In the genomic region with DNA sequence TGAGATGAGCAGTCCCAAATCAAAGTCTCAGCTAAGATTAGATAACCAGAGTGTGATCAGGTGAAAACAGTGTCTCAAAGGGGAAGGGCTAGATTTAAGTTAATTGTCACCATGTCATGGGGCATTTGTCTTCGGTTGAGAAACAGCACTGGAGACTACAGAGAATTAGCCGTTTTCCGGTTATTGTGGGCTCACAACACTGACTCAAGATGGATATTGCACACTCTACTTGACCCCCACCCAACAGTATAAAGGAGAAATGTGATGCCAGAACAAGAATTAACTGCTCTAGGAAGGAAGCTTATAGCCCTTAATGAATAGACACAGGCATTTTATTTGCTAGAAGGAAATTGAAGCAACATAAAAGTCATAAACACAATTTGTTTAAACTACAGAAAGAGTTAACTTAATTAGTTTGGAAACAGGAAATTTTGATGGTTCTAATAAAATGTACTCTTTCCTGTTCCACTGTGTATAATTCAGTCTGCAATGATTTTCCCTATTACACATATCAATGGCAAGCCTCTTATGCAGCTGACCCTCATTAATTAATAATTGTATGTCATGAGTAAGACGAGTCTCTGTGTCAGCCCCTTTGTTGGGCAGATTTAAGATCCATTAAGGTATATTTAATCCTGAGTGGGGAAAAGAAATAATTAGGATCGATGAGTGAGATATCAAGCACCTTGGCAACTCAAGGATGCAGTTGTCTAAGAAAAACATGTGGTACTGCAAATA, we compare ENCODE assay signal across 21 mouse cellular contexts.
A peak's percentile ranks its signal among the peaks of the same experiment; 100 is the strongest.
DNase-seq lines count a peak whose midpoint lies in the region; ATAC-seq and TF ChIP-seq lines count a peak whose summit lies in the region.
"Had no signal": no experiment of that assay in that cellular context is flagged by ENCODE, and none has a peak within 500 bp of the region (broad histone marks: within the 10 kb centered on the region; RNA-seq: fewer than 3 reads in every experiment).

No protein-coding gene starts in this region.

- no peak for DNase-seq in midbrain, embryonic 11.5 days (ENCODE audit: low spot score, missing footprints)
- peak; percentile 25 for DNase-seq in brain, embryonic 14.5 days (ENCODE audit: low read depth)
- DNase-seq in heart, postnatal 4 days, result no peak
- DNase-seq: adrenal gland, postnatal 25 days; cerebellum, adult 9-10 months; gastrocnemius, postnatal 10 days; kidney, adult 8-10 months; kidney, postnatal 14 days; thymus, adult 2 months had no signal

- no peak overlapping the region for H3K4me2 ChIP-seq in hindbrain, embryonic 13.5 days
- H3K4me2 ChIP-seq in hindbrain, embryonic 16.5 days (ENCODE audit: low read length), result no peak overlapping the region
- H3K4me2 ChIP-seq in midbrain, embryonic 12.5 days (replicated peaks), result no peak overlapping the region
- H3K4me2 ChIP-seq in midbrain, embryonic 11.5 days, result no peak overlapping the region
- H3K4me2 ChIP-seq in neural tube, embryonic 14.5 days (ENCODE audit: low read depth, low read length), result no peak overlapping the region
- H3K4me2 ChIP-seq: forebrain, embryonic 15.5 days; intestine, embryonic 15.5 days; limb, embryonic 13.5 days; liver, embryonic 12.5 days; lung, embryonic 15.5 days had no signal

- 0 out of 2 replicates have a peak, but pooled peaks cover 2% of the 10 kb centered on the region for H3K4me1 ChIP-seq in hindbrain, embryonic 13.5 days (replicated peaks)
- no peaks in the 10 kb centered on the region for H3K4me1 ChIP-seq in hindbrain, embryonic 16.5 days (ENCODE audit: control insufficient read depth, insufficient read depth, low read depth, low read length)
- H3K4me1 ChIP-seq in midbrain, embryonic 12.5 days, result no peaks in the 10 kb centered on the region
- H3K4me1 ChIP-seq in midbrain, embryonic 11.5 days (ENCODE audit: control insufficient read depth, insufficient read depth, low read length), result no peaks in the 10 kb centered on the region
- H3K4me1 ChIP-seq in neural tube, embryonic 14.5 days (ENCODE audit: control insufficient read depth, insufficient read depth, low read length), result no peaks in the 10 kb centered on the region
- H3K4me1 ChIP-seq: embryonic facial prominence, embryonic 10.5 days; forebrain, embryonic 15.5 days; heart, embryonic 10.5 days; intestine, embryonic 15.5 days; limb, embryonic 13.5 days; liver, embryonic 12.5 days; lung, embryonic 15.5 days had no signal

- no peaks in the 10 kb centered on the region for H3K27me3 ChIP-seq in hindbrain, embryonic 13.5 days
- H3K27me3 ChIP-seq in hindbrain, embryonic 16.5 days (replicated peaks; ENCODE audit: control insufficient read depth, insufficient read depth, low read length), result no peaks in the 10 kb centered on the region
- H3K27me3 ChIP-seq in midbrain, embryonic 12.5 days, result no peaks in the 10 kb centered on the region
- H3K27me3 ChIP-seq in midbrain, embryonic 11.5 days (ENCODE audit: control insufficient read depth, insufficient read depth, low read length), result no peaks in the 10 kb centered on the region
- no peaks in the 10 kb centered on the region for H3K27me3 ChIP-seq in neural tube, embryonic 14.5 days (ENCODE audit: control insufficient read depth, insufficient read depth, low read length)
- H3K27me3 ChIP-seq: forebrain, embryonic 15.5 days; intestine, embryonic 15.5 days; limb, embryonic 13.5 days; liver, embryonic 12.5 days; lung, embryonic 15.5 days had no signal

- H3K36me3 ChIP-seq in hindbrain, embryonic 13.5 days, result no peaks in the 10 kb centered on the region
- no peaks in the 10 kb centered on the region for H3K36me3 ChIP-seq in hindbrain, embryonic 16.5 days (ENCODE audit: control insufficient read depth, insufficient read depth, low read length)
- no peaks in the 10 kb centered on the region for H3K36me3 ChIP-seq in midbrain, embryonic 12.5 days
- H3K36me3 ChIP-seq in midbrain, embryonic 11.5 days (ENCODE audit: control insufficient read depth, insufficient read depth, low read length), result no peaks in the 10 kb centered on the region
- H3K36me3 ChIP-seq in neural tube, embryonic 14.5 days (ENCODE audit: control insufficient read depth, insufficient read depth, low read length), result no peaks in the 10 kb centered on the region
- H3K36me3 ChIP-seq: embryonic facial prominence, embryonic 10.5 days; forebrain, embryonic 15.5 days; heart, embryonic 10.5 days; intestine, embryonic 15.5 days; limb, embryonic 13.5 days; liver, embryonic 12.5 days; lung, embryonic 15.5 days had no signal

- TF ChIP-seq POLR2A in brain, embryonic 14.5 days (IDR thresholded peaks at IDR 0.05; ENCODE audit: borderline replicate concordance, extremely low read depth, insufficient read depth, insufficient read length, poor library complexity, severe bottlenecking), result no peak

- no peak overlapping the region for H3K9ac ChIP-seq in hindbrain, embryonic 13.5 days
- no peak overlapping the region for H3K9ac ChIP-seq in hindbrain, embryonic 16.5 days (ENCODE audit: low read depth, low read length)
- H3K9ac ChIP-seq in midbrain, embryonic 12.5 days (replicated peaks), result no peak overlapping the region
- H3K9ac ChIP-seq in midbrain, embryonic 11.5 days (ENCODE audit: low read length), result no peak overlapping the region
- H3K9ac ChIP-seq in neural tube, embryonic 14.5 days (replicated peaks; ENCODE audit: low read depth, low read length), result no peak overlapping the region
- H3K9ac ChIP-seq: forebrain, embryonic 15.5 days; intestine, embryonic 15.5 days; limb, embryonic 13.5 days; liver, embryonic 12.5 days; lung, embryonic 15.5 days had no signal

- no peak overlapping the region for H3K27ac ChIP-seq in hindbrain, embryonic 13.5 days
- H3K27ac ChIP-seq in hindbrain, embryonic 16.5 days (ENCODE audit: low read depth, low read length), result no peak overlapping the region
- H3K27ac ChIP-seq in midbrain, embryonic 12.5 days (replicated peaks), result no peak overlapping the region
- no peak overlapping the region for H3K27ac ChIP-seq in midbrain, embryonic 11.5 days (ENCODE audit: low read depth, low read length)
- H3K27ac ChIP-seq in neural tube, embryonic 14.5 days (ENCODE audit: low read depth, low read length), result no peak overlapping the region
- H3K27ac ChIP-seq: embryonic facial prominence, embryonic 10.5 days; forebrain, embryonic 15.5 days; heart, embryonic 10.5 days; intestine, embryonic 15.5 days; layer of hippocampus, adult 2 months; limb, embryonic 13.5 days; liver, embryonic 12.5 days; lung, embryonic 15.5 days had no signal

- no peak overlapping the region for H3K4me3 ChIP-seq in hindbrain, embryonic 13.5 days
- no peak overlapping the region for H3K4me3 ChIP-seq in hindbrain, embryonic 16.5 days (ENCODE audit: low read length)
- no peak overlapping the region for H3K4me3 ChIP-seq in midbrain, embryonic 12.5 days
- no peak overlapping the region for H3K4me3 ChIP-seq in midbrain, embryonic 11.5 days (ENCODE audit: low read depth, low read length)
- H3K4me3 ChIP-seq in neural tube, embryonic 14.5 days (ENCODE audit: low read depth, low read length), result no peak overlapping the region
- H3K4me3 ChIP-seq: embryonic facial prominence, embryonic 10.5 days; forebrain, embryonic 15.5 days; heart, embryonic 10.5 days; intestine, embryonic 15.5 days; layer of hippocampus, adult 2 months; limb, embryonic 13.5 days; liver, embryonic 12.5 days; lung, embryonic 15.5 days had no signal

- WGBS in hindbrain, embryonic 13.5 days, result 41% methylated on average over 5 of the region's 5 CpGs
- WGBS in hindbrain, embryonic 16.5 days, result 63% methylated on average over 5 of the region's 5 CpGs
- 69% methylated on average over 5 of the region's 5 CpGs for WGBS in midbrain, embryonic 12.5 days
- 78% methylated on average over 5 of the region's 5 CpGs for WGBS in midbrain, embryonic 11.5 days
- WGBS in neural tube, embryonic 14.5 days, result 34% methylated on average over 5 of the region's 5 CpGs

- ATAC-seq in hindbrain, embryonic 13.5 days (ENCODE audit: low FRiP score), result peak; percentile 36; the same call in 1 of the 2 replicates
- no peak for ATAC-seq in hindbrain, embryonic 16.5 days
- ATAC-seq in midbrain, embryonic 12.5 days (ENCODE audit: low FRiP score, low read depth), result peak; percentile 63
- ATAC-seq in midbrain, embryonic 11.5 days (ENCODE audit: low FRiP score), result no peak
- ATAC-seq in neural tube, embryonic 14.5 days (ENCODE audit: low read depth), result peak; percentile 60; the same call in 1 of the 2 replicates
- ATAC-seq: forebrain, embryonic 15.5 days; intestine, embryonic 15.5 days; liver, embryonic 12.5 days had no signal

- no peaks in the 10 kb centered on the region for H3K9me3 ChIP-seq in hindbrain, embryonic 13.5 days
- H3K9me3 ChIP-seq in hindbrain, embryonic 16.5 days (ENCODE audit: control insufficient read depth, low read length), result no peaks in the 10 kb centered on the region
- no peaks in the 10 kb centered on the region for H3K9me3 ChIP-seq in midbrain, embryonic 12.5 days
- no peaks in the 10 kb centered on the region for H3K9me3 ChIP-seq in midbrain, embryonic 11.5 days (ENCODE audit: control insufficient read depth, low read length)
- H3K9me3 ChIP-seq in neural tube, embryonic 14.5 days (ENCODE audit: control insufficient read depth, low read length), result no peaks in the 10 kb centered on the region
- H3K9me3 ChIP-seq: embryonic facial prominence, embryonic 10.5 days; forebrain, embryonic 15.5 days; heart, embryonic 10.5 days; intestine, embryonic 15.5 days; limb, embryonic 13.5 days; liver, embryonic 12.5 days; lung, embryonic 15.5 days had no signal

- no peak for TF ChIP-seq CTCF in brain, embryonic 14.5 days (IDR thresholded peaks at IDR 0.05; ENCODE audit: borderline replicate concordance, extremely low read depth, insufficient read depth, insufficient read length)

Comparison
In these comparisons a context has a peak if more than half of its experiments do, and no peak if none do; other contexts are left out.
1. ATAC-seq: peak in hindbrain, embryonic 13.5 days (single experiment), midbrain, embryonic 12.5 days (single experiment) and neural tube, embryonic 14.5 days (single experiment); none in hindbrain, embryonic 16.5 days (single experiment) and midbrain, embryonic 11.5 days (single experiment).